Mouse (Mus musculus): ENCODE data around the gene Ano10.

DNA sequence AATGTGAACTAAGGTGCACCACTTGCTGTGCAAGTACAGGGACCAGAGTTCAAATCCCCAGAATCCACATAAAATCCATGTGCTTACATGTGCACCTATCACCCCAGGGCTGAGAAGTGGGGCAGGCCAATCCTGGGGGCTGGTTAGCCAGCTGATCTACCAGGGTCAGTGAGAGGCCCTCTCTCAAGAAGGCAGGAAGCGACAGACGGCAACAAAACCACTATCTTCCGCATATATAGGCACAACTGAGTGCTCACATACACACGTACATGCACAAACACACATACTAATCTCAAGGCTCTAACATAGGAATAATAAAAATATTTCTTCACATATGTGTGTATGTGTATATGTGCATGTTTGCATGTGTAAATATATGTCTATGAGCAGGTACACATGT, 67.8 kb downstream of the Ano10 start:
- TF ChIP-seq POLR2A (IDR thresholded peaks at IDR 0.05; ENCODE audit: low read depth, low read length) (no peak), CTCF (IDR thresholded peaks at IDR 0.05; ENCODE audit: extremely low read depth, insufficient read length, insufficient replicate concordance, low read depth, low read length) (no peak)

Measured in small intestine, adult 2 months (tissue).